Mouse (Mus musculus) lung, postnatal 25 days (tissue): ENCODE results near the gene Ncapd2.

ENCODE experiments used
- DNase-seq: peaks from one replicate; pipeline ENCODE4 v3.0.0; 2022; ENCODE audit warnings: low spot score

Ncapd2 gene

GRCm38 (mm10) chr6:125213715-125214114, 22.2 kb upstream of the Ncapd2 start:
- no peak for DNase-seq

DNA sequence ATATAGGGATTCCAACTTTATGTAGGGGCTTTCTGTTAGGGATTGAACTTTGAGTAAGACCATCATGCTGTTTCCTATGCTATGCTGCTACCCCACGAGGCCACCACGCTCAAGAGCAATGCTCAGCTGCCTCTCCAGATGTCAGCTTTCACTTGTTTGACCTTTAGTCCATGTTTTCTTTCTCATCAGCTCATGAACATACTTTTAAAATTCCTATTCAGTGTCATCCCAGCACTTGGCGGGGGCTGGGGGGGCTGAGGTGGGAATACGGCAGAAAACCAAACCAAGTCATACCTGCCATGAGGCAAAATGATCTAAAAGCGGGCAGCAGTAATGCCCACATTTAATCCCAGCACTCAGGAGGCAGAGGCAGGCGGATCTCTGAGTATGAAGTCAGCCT, 21.6 kb upstream of the Ncapd2 start:
- DNase-seq: no peak

GRCm38 (mm10) chr6:125212621-125213020, 21.1 kb upstream of the Ncapd2 start:
- DNase-seq: no peak

DNA sequence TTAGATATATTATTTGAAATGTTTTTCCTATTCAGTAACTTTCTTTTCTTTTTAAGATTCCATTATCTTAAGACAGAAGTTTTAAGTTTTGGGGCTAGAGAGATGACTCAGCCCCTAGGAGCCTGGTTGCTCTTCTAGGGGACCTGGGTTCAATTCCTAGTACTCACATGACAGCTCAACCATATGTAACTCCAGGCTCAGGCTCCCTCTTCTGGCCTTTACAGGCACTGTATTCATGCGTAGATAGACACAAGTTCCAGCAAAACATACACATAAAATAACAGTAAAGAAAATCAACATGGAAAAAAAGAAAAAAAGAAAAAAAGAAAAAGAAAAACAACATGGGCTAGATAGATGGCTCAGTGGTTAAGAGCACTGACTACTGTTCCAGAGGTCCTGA, 18.9 kb upstream of the Ncapd2 start:
- DNase-seq: no peak

- no peak for DNase-seq
These were observed 5.7 kb upstream of the Ncapd2 start for GRCm38 (mm10) chr6:125197166-125197565.

DNA sequence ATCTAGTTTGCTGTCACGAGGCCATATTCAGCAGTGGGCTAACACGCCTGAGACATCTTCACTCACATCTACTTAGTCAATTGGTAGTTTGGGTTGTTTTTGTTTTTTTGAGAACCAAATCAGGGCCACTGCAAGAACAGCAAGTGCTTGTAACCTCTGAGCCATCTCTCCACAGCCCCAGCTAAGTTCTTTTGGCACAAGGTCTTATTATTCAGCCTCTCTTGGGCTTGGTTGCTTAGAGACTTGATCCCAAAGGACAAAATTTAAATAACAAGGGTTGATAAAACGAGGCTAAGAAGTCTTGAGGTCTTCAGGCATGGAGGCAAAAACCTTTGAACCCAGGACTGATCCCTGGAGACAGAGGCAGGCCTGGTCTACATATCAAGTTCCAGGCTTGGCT, 4.8 kb upstream of the Ncapd2 start:
- no peak for DNase-seq

DNA sequence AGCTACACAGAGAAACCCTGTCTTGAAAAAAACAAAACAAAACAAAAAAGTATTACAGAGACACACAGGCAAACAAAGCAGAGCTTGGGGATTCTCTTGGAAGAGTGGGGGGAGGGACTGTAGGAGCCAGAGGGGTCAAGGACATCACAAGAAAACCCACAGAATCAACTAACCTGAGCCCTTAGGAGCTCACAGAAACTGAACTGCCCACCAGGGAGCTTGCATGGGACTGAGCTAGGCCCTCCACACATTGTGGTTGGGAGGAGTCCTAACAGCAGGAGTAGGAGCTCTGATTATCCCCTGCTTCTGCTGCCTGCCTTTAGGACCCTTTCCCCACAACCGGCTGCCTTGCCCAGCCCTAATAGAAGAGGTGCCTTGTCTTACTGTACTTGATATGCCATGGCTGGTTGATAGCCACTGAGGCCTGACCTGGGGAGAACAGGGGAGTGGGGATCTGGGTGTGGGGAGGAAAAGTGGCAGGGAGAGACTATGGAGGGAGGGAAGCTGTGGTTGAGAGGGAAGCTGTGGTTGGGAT, 4.1 kb upstream of the Ncapd2 start:
- DNase-seq: no peak

DNA sequence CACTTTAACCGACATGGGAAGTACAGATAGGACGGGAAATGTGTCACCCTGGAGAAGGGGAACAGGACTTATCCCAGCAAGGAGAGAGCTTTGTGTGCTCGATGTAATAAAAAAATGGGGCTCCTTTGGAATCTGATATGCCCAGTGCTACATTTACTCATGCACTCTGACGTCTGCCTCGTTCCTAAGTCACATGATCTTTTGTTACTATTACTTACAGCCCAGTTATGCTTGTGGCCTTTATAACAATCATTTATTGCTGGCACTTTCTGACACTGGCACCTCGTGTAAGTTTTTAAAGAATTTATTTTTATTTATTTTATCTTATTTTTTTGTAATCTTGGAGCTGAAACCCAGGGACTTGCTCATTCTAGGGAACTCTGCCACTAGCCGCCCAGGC, 1.9 kb upstream of the Ncapd2 start:
- no peak for DNase-seq

DNA sequence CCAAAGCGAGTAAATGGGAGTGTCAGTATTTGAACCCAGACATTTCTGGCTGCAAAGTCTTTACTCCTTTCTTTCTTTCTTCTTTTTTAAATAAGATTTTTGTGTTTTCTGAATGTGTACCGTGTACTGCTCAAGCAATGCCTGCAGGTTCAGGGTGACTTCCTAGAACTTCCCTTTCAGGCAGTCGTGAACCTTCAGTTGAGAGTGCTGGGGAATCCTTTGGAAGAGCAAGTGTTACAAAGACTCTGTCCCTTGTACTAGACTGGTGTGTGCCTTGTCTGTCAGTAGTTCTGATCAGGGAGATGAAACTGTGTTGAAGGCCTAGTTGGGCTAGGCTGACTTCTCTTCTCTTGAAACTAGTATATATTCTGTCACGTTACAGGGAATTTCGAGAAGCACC, 1.3 kb upstream of the Ncapd2 start:
- no peak for DNase-seq

DNA sequence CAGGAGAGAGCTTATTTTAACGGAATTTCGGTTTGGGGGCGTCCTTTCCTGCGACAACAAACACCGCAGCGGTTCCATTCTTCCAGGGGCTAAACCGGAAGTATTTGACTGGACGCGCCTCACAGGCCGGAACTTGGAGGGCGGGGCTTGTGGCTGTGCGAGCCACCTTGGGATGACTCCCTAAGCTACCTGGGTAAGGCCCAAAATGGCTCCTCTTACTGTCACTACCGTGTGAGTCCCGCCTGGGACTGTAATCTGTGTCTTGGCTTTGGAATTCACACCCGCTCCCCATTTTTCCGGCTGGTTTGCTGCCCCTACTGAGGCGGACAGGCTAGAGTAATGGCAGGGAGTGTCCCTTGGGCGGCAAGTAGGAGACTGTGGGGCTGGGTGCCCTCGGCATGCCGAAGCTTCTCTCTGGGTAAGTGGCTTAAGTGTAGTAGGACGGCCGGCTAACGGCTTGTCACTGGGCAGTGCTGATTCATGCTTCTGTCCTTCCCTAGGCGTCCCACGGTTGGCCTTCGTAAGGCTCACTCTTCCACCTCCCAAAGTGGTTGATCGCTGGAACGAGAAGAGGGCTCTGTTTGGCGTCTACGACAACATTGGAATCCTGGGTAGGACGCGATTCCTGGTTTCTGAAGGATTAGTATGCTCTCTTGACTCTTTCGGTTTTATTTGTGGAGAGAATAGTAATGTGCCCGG, 664 bp upstream of the Ncapd2 start:
- DNase-seq: peak; percentile 95

DNA sequence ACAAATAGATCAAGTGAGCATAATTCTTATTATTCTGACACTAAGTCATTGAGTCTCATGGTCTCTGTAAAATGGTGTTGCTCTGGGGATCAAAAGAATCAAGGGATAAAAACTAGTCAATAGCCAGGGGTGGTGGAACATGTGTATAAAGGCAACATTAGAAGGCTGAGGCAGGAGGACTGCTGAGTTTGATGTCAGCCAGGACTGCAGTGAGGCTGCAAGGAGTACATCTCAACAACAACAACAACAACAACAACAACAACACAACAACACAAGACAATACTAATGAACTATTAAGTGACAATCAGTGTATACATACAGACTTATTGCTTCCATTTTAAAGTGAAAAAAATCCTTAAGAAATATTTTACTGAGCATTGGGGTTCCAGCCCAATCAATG, 685 bp downstream of the Ncapd2 start:
- no peak for DNase-seq

DNA sequence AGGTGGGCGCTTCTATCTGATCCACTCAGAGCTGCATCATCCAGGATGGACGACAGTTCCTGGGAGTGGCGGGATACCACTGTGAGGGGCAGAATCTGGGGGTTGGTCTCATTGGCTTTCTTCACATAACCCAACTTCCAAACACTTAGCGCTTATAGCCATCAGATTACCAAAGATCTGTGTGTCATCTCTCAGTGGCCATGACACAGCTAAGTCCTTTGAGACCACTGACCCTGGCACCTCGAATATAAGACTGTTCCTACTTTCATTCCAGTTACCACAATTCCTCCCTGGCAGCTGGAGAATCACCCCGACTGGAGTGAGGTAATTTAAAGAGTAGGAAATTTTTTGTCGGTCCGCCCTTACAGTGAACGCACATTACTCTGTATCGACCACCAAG, 5.3 kb downstream of the Ncapd2 start:
- no peak for DNase-seq

GRCm38 (mm10) chr6:125182133-125182532, 9.4 kb downstream of the Ncapd2 start:
- DNase-seq: no peak

GRCm38 (mm10) chr6:125179601-125180000, 11.9 kb downstream of the Ncapd2 start:
- no peak for DNase-seq

GRCm38 (mm10) chr6:125175469-125175868, 16.0 kb downstream of the Ncapd2 start:
- DNase-seq: no peak

DNA sequence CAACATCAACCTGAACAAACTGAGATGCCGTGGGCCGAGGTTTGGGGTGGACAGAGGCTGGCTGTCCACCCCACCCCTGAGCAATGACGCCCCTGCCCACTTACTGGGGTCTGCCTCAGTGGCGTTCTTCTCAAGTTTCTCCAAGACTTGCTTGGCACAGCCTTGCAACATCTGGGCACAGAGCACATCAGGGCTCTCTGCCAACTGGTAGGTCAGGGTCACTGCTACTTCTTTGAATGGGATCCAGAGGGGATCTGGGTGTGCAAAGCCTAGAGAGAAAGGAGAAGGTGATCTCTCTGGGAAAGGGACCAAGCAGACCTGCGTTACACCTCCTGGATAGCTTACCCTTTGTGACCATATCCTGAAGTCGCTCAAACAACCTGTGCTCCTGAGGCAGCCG, 18.2 kb downstream of the Ncapd2 start:
- DNase-seq: no peak

DNA sequence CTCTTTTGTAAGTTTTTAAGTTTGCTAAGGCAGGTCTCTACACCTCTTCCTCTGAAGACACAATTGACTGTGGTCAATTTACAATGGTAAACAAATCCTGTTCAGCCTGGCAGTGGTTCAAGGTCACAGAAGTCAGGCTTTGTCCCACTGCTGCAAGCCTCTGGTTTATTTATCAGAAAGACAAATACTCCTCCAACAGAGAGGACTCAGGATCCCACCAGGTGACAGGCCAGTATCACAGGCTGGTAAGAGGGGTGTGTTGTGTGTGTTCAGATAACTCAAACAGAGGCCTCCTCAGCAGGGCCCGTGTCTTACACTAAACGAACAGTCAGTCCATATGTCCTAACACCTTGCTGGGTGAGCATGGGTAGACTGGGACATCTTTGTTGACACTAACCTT, 19.0 kb downstream of the Ncapd2 start:
- DNase-seq: no peak

DNA sequence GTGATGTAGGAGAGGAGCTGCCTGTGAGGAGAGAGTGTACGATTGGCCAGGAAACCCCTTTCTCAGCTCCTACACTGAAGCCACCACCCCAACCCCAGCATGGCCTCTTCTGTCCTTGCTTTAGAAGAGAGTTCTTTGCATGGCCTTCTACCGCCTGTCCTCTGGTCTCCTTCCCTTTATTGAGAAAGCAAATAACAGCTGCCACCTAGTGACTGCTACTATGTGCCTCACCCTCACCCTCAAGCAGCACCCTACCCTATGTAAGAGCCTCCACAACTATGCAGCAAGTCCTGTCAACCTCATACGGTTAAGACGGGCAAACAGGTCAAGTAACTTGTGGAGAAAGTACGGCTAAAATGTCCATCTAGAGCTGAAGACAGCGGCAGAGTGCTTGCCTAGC, 21.3 kb downstream of the Ncapd2 start:
- DNase-seq: peak; percentile 42

GRCm38 (mm10) chr6:125168086-125168485, 23.4 kb downstream of the Ncapd2 start:
- no peak for DNase-seq

- DNase-seq: no peak
These were observed 24.4 kb downstream of the Ncapd2 start for GRCm38 (mm10) chr6:125166861-125167650.

DNA sequence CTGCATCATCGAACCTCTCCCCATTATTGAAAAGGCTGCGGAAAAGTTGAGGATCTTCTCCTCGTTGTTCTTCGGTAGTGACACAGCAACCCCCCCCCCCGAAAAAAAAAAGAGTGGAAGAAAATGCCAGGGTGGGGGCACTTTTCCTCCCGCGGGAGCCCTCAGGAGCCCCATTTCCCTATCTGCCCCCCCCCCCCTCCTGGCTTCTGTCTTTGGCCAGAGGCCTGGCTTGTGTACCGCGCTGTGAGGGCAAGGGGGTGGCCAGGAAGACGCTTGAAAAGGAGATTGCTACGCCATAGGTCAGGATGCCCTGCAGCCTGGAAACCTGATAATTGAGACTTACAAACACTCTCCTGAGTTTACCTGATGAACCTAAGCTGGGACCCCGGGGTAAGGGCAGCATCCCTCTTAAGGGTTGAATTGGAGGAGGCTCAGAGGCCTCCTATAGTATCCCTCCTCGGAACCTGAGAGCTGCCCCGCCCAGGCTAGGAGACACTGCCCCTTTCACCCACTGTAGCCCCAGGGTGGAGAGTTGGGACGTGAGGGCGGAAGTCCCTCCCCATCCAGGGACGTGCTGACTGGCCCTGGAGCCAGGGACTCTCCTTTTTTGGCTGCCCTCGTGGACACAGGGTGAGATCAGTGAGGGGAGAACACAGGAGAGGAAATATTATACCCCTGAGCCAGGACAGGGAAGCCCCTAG, 25.3 kb downstream of the Ncapd2 start, which contains the start of gene Gapdh:
Gene Gapdh (minus strand): TSS at position 417 of the 701 bp plus-strand sequence.
- DNase-seq: peak; percentile 91

DNA sequence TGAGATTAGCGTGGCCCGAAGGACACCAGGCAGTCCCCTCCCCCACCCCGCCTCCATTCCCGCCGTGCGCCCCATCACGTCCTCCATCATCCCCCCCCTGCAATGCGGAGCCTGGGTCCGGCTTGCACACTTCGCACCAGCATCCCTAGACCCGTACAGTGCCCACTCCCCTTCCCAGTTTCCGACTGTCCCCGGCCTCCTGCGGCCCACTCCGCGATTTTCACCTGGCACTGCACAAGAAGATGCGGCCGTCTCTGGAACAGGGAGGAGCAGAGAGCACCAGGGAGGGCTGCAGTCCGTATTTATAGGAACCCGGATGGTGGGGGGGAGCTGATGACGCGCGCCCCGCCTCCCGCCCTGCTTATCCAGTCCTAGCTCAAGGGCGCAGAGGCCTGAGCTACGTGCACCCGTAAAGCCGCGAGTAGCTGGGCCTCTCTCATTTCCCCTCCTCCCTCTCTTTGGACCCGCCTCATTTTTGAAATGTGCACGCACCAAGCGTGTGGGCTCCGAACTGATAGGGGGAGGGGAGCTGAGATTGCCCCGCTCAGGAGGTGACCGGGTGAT, 26.1 kb downstream of the Ncapd2 start:
- peak; percentile 98 for DNase-seq
